Mouse (Mus musculus): ENCODE measurements around the gene Flna.
"Not testable (repeated sequence)": the region's sequence is repeated elsewhere in the genome, so short reads cannot be mapped to it uniquely, and the experiment has no call there.

Gene Flna

DNA sequence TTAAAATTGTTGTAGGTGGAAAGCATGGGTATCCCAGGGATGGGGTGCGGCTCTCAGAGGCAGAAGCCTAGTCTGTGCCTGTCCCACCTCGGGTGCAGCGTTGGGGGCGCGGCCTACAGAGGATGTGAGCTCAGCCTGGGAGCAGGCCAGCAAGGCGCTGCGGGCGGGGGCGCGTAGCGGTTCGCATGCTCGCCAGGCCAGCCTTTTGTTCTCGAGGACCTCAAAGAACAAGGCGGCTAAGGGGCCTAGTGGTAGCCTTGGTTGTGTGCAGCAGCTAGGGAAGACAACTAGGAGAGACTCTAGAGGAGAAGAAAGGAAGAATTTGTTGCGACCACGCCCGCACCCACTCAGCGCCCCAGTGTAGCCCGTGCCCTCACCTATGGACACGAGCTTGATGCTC, 3.9 kb downstream of the Flna start:
- DNase-seq: peak; percentile 75 to 87

DNA sequence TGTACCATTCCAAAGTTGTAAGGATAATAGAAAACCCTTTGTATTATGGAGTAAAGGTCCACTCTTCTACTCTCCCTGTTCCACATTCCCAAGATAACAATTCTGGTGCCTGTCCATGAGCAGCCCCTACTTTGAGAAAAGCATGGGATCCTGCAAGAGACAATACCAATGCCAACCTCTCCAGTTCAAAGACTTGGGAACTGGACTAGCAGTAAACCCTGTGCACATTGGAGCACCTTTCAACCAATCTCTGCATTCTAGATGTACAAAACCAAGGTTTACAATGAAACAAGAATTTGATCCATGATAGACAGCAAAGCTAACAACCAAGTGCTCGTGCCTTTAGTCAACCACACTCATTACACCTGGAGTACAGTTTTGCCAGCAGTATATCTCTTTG, 4.5 kb downstream of the Flna start:
- no peak for DNase-seq

DNA sequence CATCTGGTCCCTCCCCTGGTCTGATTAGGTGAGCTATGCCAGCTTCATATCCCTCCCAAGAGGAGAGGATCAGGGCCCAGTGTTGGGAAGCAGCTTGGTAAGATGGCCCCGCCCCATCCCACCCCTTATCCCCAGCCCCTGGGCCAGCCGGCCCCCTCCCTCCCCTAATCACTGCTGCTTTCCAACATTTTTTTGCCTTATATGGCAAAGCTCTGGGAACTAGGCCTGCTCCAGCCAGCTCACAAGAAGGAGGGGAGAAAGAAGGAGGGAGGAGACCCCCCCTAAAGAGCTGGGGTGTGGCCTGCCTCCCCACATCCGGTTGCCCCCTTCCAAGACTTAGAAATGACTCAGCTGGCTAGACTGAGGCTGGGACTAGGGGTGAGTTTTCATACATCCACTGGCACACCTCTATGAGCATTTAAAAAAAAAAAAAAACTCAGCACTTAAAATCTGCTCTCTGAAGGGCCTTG, 5.0 kb downstream of the Flna start:
- DNase-seq: peak; percentile 40 to 71

- DNase-seq: no peak
Observed at GRCm38 (mm10) chrX:74243807-74244206, 5.8 kb downstream of the Flna start.

GRCm38 (mm10) chrX:74243396-74243795, 6.2 kb downstream of the Flna start:
- DNase-seq: no peak

DNA sequence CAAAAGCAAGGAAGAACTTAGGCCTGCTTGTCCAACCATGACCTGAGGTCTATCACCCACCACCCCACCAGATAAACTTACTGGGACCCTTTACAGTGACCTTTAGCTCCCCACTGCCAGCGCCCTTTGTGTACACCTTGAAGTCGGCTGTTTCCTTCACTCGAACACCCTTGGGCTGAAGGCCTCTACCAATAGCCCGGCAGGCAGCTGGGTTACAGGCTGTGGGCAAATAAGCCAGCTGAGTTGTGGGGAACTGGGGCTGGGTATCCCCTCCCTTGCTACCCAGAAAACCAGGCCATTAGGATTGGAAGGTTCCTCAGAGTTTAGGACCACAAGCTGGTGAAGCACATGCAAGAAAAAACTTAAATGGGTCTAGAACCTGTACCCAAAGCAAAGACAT, 9.3 kb downstream of the Flna start:
- DNase-seq: no peak

DNA sequence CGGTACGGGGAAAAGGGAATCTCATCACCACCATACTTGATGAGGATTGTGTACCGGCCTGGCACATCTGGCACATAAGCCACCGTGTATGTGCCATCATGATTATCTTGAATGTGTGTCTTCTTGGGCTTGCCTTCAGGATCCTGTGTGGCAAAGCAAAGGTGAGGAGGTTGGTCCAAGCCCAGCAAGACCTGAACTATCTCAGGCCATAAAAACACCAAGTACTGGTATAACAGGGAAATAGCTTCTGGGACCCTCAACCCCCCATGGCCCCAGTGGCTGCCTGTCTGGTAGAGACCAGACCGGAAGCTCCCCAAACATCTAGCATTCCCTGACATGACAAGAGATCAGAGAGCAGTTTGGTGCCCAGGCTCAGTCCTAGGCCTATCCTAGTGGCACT, 16.4 kb downstream of the Flna start:
- DNase-seq: no peak

- no peak for DNase-seq
Observed at GRCm38 (mm10) chrX:74230038-74230437, 19.6 kb downstream of the Flna start.

DNA sequence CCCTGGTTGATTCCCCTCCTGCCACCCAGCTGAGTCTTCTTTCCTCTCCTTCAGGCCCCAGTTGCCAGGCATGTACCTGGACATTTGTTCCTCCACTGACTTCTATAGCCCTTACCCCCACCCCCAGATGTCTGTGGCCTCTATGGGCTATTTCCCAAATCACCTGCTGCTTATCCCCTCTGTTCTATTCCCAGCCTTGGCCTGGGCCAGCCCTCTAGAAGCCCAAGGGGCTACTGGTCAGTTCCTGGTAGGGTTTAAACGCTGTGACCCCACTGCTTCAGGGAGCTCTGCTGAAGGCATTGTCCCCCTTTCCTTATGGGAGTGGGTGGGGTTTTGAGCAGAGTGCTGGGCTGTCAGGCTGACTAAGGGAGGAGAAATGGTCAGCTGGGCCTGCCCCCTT, 29.5 kb downstream of the Flna start:
- not testable (repeated sequence) for DNase-seq

- peak in 1 of 2 experiments; percentile 2 for DNase-seq
Observed at GRCm38 (mm10) chrX:74219449-74219848, 30.2 kb downstream of the Flna start.

DNA sequence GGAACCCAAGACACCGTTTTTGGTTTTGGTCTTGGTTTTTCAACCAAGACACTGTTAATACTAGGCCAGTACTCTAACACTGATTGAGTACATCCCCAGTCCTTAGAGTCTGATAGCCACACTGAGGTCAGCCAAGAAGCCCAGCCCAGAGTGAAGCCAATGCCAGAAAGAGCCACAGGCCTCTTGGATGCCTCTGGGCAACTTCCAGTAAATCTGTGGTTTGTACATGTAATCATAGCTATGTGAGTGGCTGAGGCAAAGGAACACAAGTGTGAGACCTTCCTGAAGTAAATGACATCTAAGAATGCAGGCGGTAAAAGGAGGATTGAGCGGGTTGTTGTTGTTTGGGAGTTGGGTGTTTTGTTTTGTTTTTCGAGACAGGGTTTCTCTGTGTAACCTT, 31.1 kb downstream of the Flna start:
- no peak for DNase-seq

DNA sequence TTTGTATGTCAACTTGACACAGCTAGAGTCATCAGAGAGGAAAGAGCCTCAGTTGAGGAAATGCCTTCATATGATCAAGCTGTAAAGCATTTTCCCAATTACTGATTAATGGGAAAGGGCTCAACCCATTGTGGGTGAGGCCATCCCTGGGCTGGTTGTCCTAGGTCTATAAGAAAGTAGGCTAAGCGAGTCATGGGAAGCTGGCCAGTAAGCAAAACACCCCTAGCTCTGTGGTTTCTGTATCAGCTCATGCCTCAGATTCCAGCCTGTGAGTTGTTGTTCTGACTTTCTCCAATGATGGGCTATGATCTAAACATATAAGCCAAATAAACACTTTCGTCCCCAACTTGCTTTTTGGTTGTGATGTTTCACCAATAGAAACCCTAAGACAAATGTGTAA, 46.1 kb downstream of the Flna start:
- DNase-seq: no peak

GRCm38 (mm10) chrX:74176959-74177358, 72.7 kb downstream of the Flna start, which contains the start of gene Tktl1:
Tktl1 (plus strand) TSS chrX:74177259.
- DNase-seq: no peak
